Mouse (Mus musculus) kidney, postnatal 0 days (tissue): Measurements from ENCODE around the gene Aspdh. TPM values are rescaled to one million over a fixed set of nuclear protein-coding genes. Genes with fewer than 3 reads are reported as not detected.

Experiments used
- ATAC-seq: fragments of 200-750 bp; cut with Nextera tagmentation; replicated peaks from 2 replicates; pipeline ENCODE4 v1.8.0; 2017; ENCODE audit warnings: low read depth, moderate number of reproducible peaks, moderate TSS enrichment, moderate library complexity; ENCODE audit not compliant: low FRiP score
- DNase-seq: peaks from one replicate; pipeline ENCODE4 v3.0.0-alpha.2; 2016; ENCODE audit warnings: low spot score
- H3K27ac ChIP-seq: fragments of 300-500 bp; sonication (generic); 2 replicates; pipeline ENCODE4 v1.5.1; 2014; ENCODE audit warnings: mild to moderate bottlenecking
- H3K27me3 ChIP-seq: fragments of 300-500 bp; sonication (generic); 2 replicates; pipeline ENCODE4 v1.6.1; 2014; ENCODE audit warnings: low read length, mixed read lengths; ENCODE audit not compliant: insufficient read depth
- H3K36me3 ChIP-seq: fragments of 300-500 bp; sonication (generic); 2 replicates; pipeline ENCODE4 v1.6.1; 2014; ENCODE audit warnings: low read length, mixed read lengths; ENCODE audit not compliant: insufficient read depth
- H3K4me1 ChIP-seq: fragments of 300-500 bp; sonication (generic); replicated peaks from 2 replicates; pipeline ENCODE4 v1.6.1; 2014; ENCODE audit warnings: antibody characterized with exemption, low read length, mixed read lengths; ENCODE audit not compliant: insufficient read depth
- H3K4me2 ChIP-seq: fragments of 300-500 bp; sonication (generic); 2 replicates; pipeline ENCODE4 v1.6.1; 2014; ENCODE audit warnings: mild to moderate bottlenecking, low read length, moderate library complexity, mixed read lengths
- H3K4me3 ChIP-seq: fragments of 300-500 bp; sonication (generic); replicated peaks from 2 replicates; pipeline ENCODE4 v1.5.1; 2014; ENCODE audit warnings: low read depth, low read length
- H3K9ac ChIP-seq: fragments of 300-500 bp; sonication (generic); 2 replicates; pipeline ENCODE4 v1.6.1; 2014; ENCODE audit warnings: low read depth, low read length
- H3K9me3 ChIP-seq: fragments of 300-500 bp; sonication (generic); replicated peaks from 2 replicates; pipeline ENCODE4 v1.6.1; 2016; ENCODE audit warnings: low read length, inconsistent platforms, mixed read lengths
- CTCF ChIP-seq: IDR thresholded peaks from 2 replicates; pipeline ENCODE4 v1.5.1; 2016; ENCODE audit warnings: antibody characterized with exemption, low read depth, mild to moderate bottlenecking, moderate library complexity
- WGBS: fragments of 180-500 bp; shearing (Covaris S2); extraction: QIAGEN DNeasy Blood & Tissue Kit; methylation state at CpG from one replicate; pipeline ENCODE4 v1.1.7; 2014; 5-methylcytosine and 5-hydroxymethylcytosine counted together
- polyA plus RNA-seq: library from polyadenylated mRNA; unstranded; fragments of >200 nt; fragmentation: Nextera tagmentation; extraction: Ambion mirVana; gene quantifications from 2 replicates; pipeline ENCODE4 v1.2.1, GENCODE M21; 2015

Gene Aspdh
- polyA plus RNA-seq, 1 experiment from 2014 or later, result 5.4 TPM

DNA sequence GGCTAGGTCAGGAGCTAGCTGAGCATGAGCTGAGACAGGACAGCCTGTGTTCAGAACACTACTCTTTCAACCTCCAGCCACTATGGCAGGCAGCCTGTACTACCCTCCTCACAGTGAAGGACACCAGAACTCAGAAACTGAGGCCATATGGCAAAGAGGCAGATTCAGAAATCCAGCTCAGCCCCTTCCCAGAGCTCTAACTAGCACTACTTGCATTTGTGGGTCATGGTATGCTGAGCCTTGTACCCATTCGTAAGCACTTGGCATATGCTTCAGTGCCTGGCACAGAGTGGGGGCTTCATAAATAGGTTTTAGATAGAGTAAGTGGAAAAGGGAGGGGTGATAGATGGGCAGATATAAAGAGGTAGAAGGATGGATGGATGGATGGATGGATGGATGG lies 24.7 kb upstream of the Aspdh start:
- Histone ChIP-seq H3K4me1 (no peaks in the 10 kb centered on the region), H3K4me2 (no peak overlapping the region), H3K9me3 (no peaks in the 10 kb centered on the region), H3K36me3 (no peaks in the 10 kb centered on the region), H3K4me3 (no peak overlapping the region), H3K27me3 (peaks cover 51% of the 10 kb centered on the region), H3K27ac (no peak overlapping the region), H3K9ac (no peak overlapping the region)
- ATAC-seq, result no peak
- 90% methylated on average over 1 of the region's 1 CpGs for WGBS
- DNase-seq, result no peak
- no peak for TF ChIP-seq CTCF

DNA sequence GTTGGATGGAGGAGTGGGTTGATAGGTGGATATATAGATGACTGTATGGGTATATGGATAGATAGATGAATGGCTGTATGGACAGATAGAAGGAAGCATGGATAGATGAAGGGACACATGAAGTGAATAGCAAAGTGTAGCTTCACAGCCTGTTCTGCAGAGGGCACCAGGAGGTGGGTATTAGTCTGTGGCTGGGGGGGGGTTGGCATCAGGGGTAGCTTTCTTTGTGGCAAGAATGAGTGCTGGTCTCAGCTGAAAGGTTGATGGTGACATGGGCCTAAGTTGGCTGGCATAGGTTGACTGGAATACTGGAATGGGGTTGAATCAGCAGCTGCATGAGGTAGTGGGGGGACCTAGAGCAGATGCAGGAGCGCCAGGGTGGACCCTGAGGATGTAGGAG lies 24.0 kb upstream of the Aspdh start:
- DNase-seq, result no peak
- WGBS, result 6% methylated on average over 1 of the region's 1 CpGs
- no peaks in the 10 kb centered on the region for H3K36me3 ChIP-seq

DNA sequence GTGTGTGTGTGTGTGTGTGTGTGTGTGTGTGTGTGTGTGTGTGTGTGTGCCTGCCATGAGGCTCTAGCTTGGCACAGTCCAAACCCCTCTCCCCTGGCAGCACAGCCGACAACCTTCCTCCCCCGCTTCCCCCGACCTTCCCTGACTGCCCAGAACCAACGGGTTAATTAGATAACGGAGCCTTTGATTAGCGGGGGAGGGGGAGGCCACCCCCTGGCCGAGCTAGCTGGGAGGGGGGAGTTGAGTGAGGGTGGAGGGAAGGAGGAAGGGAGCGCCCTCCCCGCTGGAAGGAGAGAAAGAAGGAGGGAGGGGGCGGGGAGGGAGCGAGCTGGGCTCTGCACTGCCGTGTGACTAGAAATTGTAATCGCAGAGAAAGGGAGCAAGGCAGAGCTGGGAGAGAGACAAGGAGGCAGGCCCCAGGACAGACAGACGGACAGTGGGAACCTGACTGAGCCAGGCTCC lies 23.5 kb upstream of the Aspdh start:
- Histone ChIP-seq H3K4me2 (peak overlapping the region; percentile 39), H3K27ac (no peak overlapping the region), H3K9me3 (no peaks in the 10 kb centered on the region), H3K4me1 (no peaks in the 10 kb centered on the region), H3K36me3 (no peaks in the 10 kb centered on the region), H3K4me3 (no peak overlapping the region), H3K27me3 (peaks cover 56% of the 10 kb centered on the region), H3K9ac (no peak overlapping the region)
- ATAC-seq (peak; percentile 40; the same call in 1 of the 2 replicates), DNase-seq (no peak)
- no peak for TF ChIP-seq CTCF
- under 1% methylated on average over 14 of the region's 14 CpGs for WGBS

More for the DNA sequence above, 24.0 kb upstream of the Aspdh start:
- TF ChIP-seq CTCF, result no peak
- H3K9me3 ChIP-seq, result no peaks in the 10 kb centered on the region
- no peak overlapping the region for H3K27ac ChIP-seq
- no peak overlapping the region for H3K4me3 ChIP-seq
- H3K27me3 ChIP-seq, result peaks cover 56% of the 10 kb centered on the region
- no peaks in the 10 kb centered on the region for H3K4me1 ChIP-seq
- no peak overlapping the region for H3K4me2 ChIP-seq
- no peak for ATAC-seq
- H3K9ac ChIP-seq, result no peak overlapping the region

DNA sequence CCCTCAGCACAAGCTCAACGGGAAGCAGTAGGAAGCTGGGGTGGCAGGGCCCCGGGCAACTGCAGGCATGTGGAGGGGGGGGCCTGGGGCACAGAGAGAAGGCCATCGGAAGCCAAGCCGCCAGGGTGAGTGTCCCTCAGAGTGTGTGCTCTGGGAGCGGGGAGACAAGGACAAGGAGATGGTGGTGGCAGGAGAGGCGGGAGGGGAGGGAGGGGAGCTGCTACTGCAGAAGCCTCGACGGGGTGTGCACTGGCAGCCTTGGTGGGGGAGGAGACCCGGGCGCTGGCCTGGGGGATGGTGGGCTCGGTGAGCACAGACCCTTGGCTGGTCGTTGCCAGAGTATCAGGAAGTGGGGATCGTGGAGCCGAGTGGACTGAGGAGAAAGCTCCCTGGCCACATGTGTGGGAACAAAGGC lies 22.8 kb upstream of the Aspdh start:
- WGBS, result 0% methylated on average over 14 of the region's 14 CpGs

DNA sequence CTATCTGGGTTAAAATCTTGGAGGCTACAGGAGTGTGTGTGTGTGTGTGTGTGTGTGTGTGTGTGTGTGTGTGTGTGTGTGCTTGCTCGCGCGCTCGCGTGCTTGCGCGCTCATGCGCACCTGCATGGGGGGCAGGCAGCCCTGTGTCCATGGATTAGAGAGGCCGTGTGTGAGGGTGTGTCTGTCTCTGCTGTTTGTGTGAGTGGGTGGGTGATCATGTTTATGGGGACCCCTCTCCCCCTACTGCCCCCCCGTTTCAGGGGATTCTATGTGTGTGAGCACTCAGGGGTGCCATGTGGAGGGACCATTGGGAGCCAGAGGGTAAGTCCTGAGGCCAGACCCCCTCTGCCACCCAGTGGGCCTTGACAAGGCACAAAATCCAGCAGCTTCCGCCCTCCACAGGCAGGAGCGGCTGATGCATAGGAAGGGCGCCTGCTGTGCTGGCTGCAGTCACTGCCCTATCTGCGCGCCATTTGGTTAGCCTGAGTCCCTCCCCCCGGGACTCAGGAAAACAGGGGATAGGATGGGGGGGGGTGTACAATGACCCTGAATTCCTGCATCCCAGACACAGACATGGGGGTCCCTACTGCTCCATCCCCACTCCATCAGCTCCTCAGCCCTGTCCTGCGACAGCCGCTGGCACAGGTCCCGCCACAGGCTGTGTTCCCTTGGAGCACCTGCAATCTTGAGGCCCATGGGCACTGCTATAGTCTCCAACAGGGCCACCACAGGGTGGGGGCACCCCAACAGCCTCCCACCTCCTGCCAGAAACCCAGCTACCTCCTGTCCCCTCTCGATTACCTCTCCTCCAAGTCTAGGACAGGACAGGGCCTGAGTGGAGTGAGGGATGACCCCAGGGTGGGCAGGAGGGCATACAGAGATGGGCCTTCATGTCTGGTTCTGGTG lies 21.7 kb upstream of the Aspdh start:
- H3K27me3 ChIP-seq, result peaks cover 56% of the 10 kb centered on the region
- no peak overlapping the region for H3K9ac ChIP-seq
- ATAC-seq (peak; percentile 16; the same call in 1 of the 2 replicates), DNase-seq (no peak)
- no peak overlapping the region for H3K27ac ChIP-seq
- peak; percentile 18; the same call in 1 of the 2 replicates for TF ChIP-seq CTCF
- no peaks in the 10 kb centered on the region for H3K9me3 ChIP-seq
- 11% methylated on average over 20 of the region's 20 CpGs for WGBS
- peak overlapping the region; percentile 14; the same call in 1 of the 2 replicates for H3K4me3 ChIP-seq
- H3K36me3 ChIP-seq, result no peaks in the 10 kb centered on the region
- peak overlapping the region; percentile 39; the same call in 1 of the 2 replicates for H3K4me2 ChIP-seq
- no peaks in the 10 kb centered on the region for H3K4me1 ChIP-seq

More for the DNA sequence above, 22.8 kb upstream of the Aspdh start:
- H3K36me3 ChIP-seq, result no peaks in the 10 kb centered on the region
- peaks cover 56% of the 10 kb centered on the region for H3K27me3 ChIP-seq
- DNase-seq (no peak), ATAC-seq (no peak)
- H3K9me3 ChIP-seq, result no peaks in the 10 kb centered on the region
- no peaks in the 10 kb centered on the region for H3K4me1 ChIP-seq
- peak overlapping the region; percentile 14 for H3K4me3 ChIP-seq
- 0 out of 2 replicates have a peak overlapping the region, but pooled peaks have one; percentile 27 for H3K9ac ChIP-seq
- TF ChIP-seq CTCF, result no peak
- peak overlapping the region; percentile 39 for H3K4me2 ChIP-seq
- no peak overlapping the region for H3K27ac ChIP-seq

DNA sequence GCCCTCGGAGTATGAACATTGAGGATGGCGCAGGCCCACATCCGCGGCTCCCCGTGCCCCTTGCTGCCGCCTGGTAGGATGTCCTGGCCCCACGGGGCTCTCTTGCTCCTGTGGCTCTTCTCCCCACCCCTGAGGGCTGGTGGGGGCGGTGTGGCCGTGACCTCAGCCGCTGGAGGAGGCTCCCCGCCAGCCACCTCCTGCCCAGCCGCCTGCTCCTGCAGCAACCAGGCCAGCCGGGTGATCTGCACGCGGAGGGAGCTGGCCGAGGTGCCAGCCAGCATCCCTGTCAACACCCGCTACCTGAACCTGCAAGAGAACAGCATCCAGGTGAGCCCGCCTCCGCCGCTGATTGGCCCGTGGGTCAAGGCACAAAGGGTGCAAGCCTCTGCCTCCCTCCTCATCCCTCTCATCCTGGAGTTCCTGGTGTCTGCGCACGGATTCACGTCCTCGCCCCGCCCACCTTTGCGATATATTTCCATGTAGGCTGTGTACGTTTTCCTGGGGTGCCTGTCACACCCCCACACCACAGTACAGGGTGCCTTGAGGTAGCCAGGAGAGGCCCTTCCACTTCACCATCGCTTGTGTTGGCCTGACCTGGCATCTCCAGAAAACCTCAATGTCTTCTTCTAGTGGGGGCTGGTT lies 20.2 kb upstream of the Aspdh start:
- no peak for TF ChIP-seq CTCF
- no peak overlapping the region for H3K9ac ChIP-seq
- no peaks in the 10 kb centered on the region for H3K4me1 ChIP-seq
- no peak overlapping the region for H3K4me2 ChIP-seq
- H3K4me3 ChIP-seq, result no peak overlapping the region
- no peak for ATAC-seq
- 12% methylated on average over 29 of the region's 29 CpGs for WGBS
- no peak for DNase-seq
- H3K27me3 ChIP-seq, result peaks cover 47% of the 10 kb centered on the region
- no peaks in the 10 kb centered on the region for H3K36me3 ChIP-seq
- H3K9me3 ChIP-seq, result no peaks in the 10 kb centered on the region
- no peak overlapping the region for H3K27ac ChIP-seq
